9 mouse cellular contexts compared by ENCODE assay signal in the genomic region with DNA sequence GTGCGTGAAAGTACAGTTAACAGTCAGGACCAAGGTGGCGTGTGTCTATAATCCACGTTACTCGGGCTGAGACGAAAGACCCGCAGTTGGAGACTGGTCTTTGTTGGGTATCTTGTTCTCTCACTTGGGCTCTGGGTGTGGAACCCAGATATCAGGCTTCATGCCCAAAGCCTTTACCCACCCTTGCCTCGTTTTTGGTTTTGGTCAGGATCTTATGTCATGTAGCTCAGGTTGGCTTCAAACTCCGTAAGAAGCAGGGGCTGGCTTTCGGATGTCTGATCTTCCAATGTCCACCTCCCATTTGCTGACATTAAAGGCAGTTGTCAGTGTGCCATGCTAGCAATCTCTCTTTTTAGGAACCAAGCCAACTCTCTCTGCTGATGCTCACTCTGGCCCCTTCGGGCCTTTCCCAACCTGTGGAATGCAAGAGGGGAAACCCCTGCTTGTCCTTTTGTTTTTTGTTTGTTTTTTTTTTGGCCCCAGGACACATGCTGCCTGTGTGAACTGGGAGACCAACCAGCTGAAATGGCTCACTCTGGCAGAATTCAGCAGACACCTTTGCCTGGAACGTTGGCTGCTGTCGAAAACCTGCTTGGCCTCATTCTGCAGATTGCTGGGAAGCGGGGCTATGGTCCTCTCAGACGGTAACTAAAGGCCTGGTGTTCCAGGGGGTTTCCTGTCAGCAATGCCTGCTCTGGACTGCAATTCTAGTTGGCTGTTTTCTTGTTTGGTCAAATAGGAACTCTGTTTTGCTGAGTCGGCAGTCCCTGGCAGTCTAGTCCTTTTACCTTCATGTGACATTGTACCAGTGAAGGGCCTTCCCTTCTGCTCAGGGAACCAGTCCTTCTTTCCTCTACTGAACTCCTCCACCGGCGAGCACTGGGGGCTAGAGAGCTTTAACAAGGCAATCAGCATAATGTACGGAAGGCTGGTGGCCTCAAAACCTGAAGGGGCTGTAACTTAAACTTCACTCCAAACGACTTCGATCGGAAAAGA. TPM values are rescaled to one million over a fixed set of nuclear protein-coding genes. Genes with fewer than 3 reads are reported as not detected.
A peak's percentile ranks its signal among the peaks of the same experiment; 100 is the strongest.
DNase-seq lines count a peak whose midpoint lies in the region; ATAC-seq lines count a peak whose summit lies in the region.
"Had no signal": no experiment of that assay in that cellular context is flagged by ENCODE, and none has a peak within 500 bp of the region (broad histone marks: within the 10 kb centered on the region; RNA-seq: fewer than 3 reads in every experiment).

No protein-coding gene starts in this region.

- no peak for ATAC-seq in limb, embryonic 12.5 days (ENCODE audit: insufficient number of reproducible peaks, insufficient read depth, low FRiP score, low TSS enrichment, low read depth)
- no peak for ATAC-seq in hindbrain, embryonic 14.5 days (ENCODE audit: low FRiP score)
- no peak for ATAC-seq in neural tube, embryonic 12.5 days (ENCODE audit: low FRiP score, low read depth)

- H3K4me1 ChIP-seq in limb, embryonic 12.5 days (replicated peaks) = peaks cover 29% of the 10 kb centered on the region
- H3K4me1 ChIP-seq in limb, embryonic 10.5 days = peaks cover 22% of the 10 kb centered on the region
- H3K4me1 ChIP-seq in brown adipose tissue, adult 24 weeks (ENCODE audit: control insufficient read depth, insufficient read depth, insufficient read length, low read length) = peaks cover 9% of the 10 kb centered on the region
- peaks cover 50% of the 10 kb centered on the region for H3K4me1 ChIP-seq in hindbrain, embryonic 14.5 days (replicated peaks; ENCODE audit: control insufficient read depth, insufficient read depth, low read length)
- H3K4me1 ChIP-seq in neural tube, embryonic 12.5 days = peaks cover 45% of the 10 kb centered on the region

- 67% methylated on average over 21 of the region's 21 CpGs for WGBS in limb, embryonic 12.5 days
- 74% methylated on average over 21 of the region's 21 CpGs for WGBS in limb, embryonic 10.5 days
- 55% methylated on average over 21 of the region's 21 CpGs for WGBS in hindbrain, embryonic 14.5 days
- 73% methylated on average over 21 of the region's 21 CpGs for WGBS in neural tube, embryonic 12.5 days

- H3K27me3 ChIP-seq in limb, embryonic 12.5 days = no peaks in the 10 kb centered on the region
- no peaks in the 10 kb centered on the region for H3K27me3 ChIP-seq in limb, embryonic 10.5 days (ENCODE audit: low read depth, poor library complexity, severe bottlenecking)
- H3K27me3 ChIP-seq in hindbrain, embryonic 14.5 days (ENCODE audit: control insufficient read depth, insufficient read depth, low read length) = no peaks in the 10 kb centered on the region
- no peaks in the 10 kb centered on the region for H3K27me3 ChIP-seq in neural tube, embryonic 12.5 days (replicated peaks)

- H3K36me3 ChIP-seq in limb, embryonic 12.5 days = no peaks in the 10 kb centered on the region
- no peaks in the 10 kb centered on the region for H3K36me3 ChIP-seq in limb, embryonic 10.5 days
- no peaks in the 10 kb centered on the region for H3K36me3 ChIP-seq in hindbrain, embryonic 14.5 days (replicated peaks; ENCODE audit: control insufficient read depth, insufficient read depth)
- H3K36me3 ChIP-seq in neural tube, embryonic 12.5 days = no peaks in the 10 kb centered on the region

- no peak for DNase-seq in limb, embryonic 10.5 days (ENCODE audit: low spot score)
- no peak for DNase-seq in hindbrain, embryonic 14.5 days (ENCODE audit: low spot score)
- no peak for DNase-seq in layer of hippocampus, adult 11-12 months (ENCODE audit: low spot score)
- no peak for DNase-seq in right cerebral cortex, postnatal 4 days
- DNase-seq in adrenal gland, adult 18-20 months (ENCODE audit: low spot score in 2 of 2) = no peak

- no peak overlapping the region for H3K4me3 ChIP-seq in limb, embryonic 12.5 days (replicated peaks)
- H3K4me3 ChIP-seq in limb, embryonic 10.5 days = no peak overlapping the region
- no peak overlapping the region for H3K4me3 ChIP-seq in brown adipose tissue, adult 24 weeks (ENCODE audit: insufficient read depth, low read depth, low read length)
- H3K4me3 ChIP-seq in hindbrain, embryonic 14.5 days (replicated peaks; ENCODE audit: low read length) = no peak overlapping the region
- no peak overlapping the region for H3K4me3 ChIP-seq in neural tube, embryonic 12.5 days

- H3K4me2 ChIP-seq in limb, embryonic 12.5 days = peak overlapping the region; percentile 18; the same call in 1 of the 2 replicates
- H3K4me2 ChIP-seq in hindbrain, embryonic 14.5 days (replicated peaks) = peak overlapping the region; percentile 47
- H3K4me2 ChIP-seq in neural tube, embryonic 12.5 days (replicated peaks) = peak overlapping the region; percentile 54

- H3K27ac ChIP-seq in limb, embryonic 12.5 days = peak overlapping the region; percentile 82
- H3K27ac ChIP-seq in limb, embryonic 10.5 days = no peak overlapping the region
- peak overlapping the region; percentile 43; the same call in 1 of the 2 replicates for H3K27ac ChIP-seq in brown adipose tissue, adult 24 weeks (replicated peaks; ENCODE audit: low read depth, low read length)
- peak overlapping the region; percentile 92 for H3K27ac ChIP-seq in hindbrain, embryonic 14.5 days
- peak overlapping the region; percentile 82 for H3K27ac ChIP-seq in neural tube, embryonic 12.5 days
- H3K27ac ChIP-seq: macrophage had no signal

- H3K9me3 ChIP-seq in limb, embryonic 12.5 days = no peaks in the 10 kb centered on the region
- H3K9me3 ChIP-seq in limb, embryonic 10.5 days (replicated peaks) = no peaks in the 10 kb centered on the region
- no peaks in the 10 kb centered on the region for H3K9me3 ChIP-seq in hindbrain, embryonic 14.5 days (ENCODE audit: control insufficient read depth, low read length)
- H3K9me3 ChIP-seq in neural tube, embryonic 12.5 days = no peaks in the 10 kb centered on the region

- no peak overlapping the region for H3K9ac ChIP-seq in limb, embryonic 12.5 days (replicated peaks)
- peak overlapping the region; percentile 52 for H3K9ac ChIP-seq in hindbrain, embryonic 14.5 days
- H3K9ac ChIP-seq in neural tube, embryonic 12.5 days = no peak overlapping the region

RNA-seq across cellular contexts. Expression of a gene that starts 23.6 kb away (rescaled TPM):
- 1,314 and 1,328 TPM in 2 replicates for polyA plus RNA-seq in limb, embryonic 12.5 days (2016; fragmentation: Nextera tagmentation; extraction: Ambion mirVana)
- polyA plus RNA-seq in limb, embryonic 10.5 days (2016; fragmentation: Nextera tagmentation; extraction: Ambion mirVana) = 1,294 and 1,475 TPM in 2 replicates
- 125 and 132 TPM in 2 replicates for polyA plus RNA-seq in brown adipose tissue, adult 24 weeks (2012; ENCODE audit: insufficient read depth, insufficient read length, missing spikeins)
- 14,408 and 15,410 TPM in 2 replicates for polyA plus RNA-seq in hindbrain, embryonic 14.5 days (2014; fragmentation: Nextera tagmentation; extraction: Ambion mirVana)
- polyA plus RNA-seq in neural tube, embryonic 12.5 days (2016; fragmentation: Nextera tagmentation; extraction: Ambion mirVana) = 10,701 and 10,796 TPM in 2 replicates
- 100 to 1,000 TPM in 1 of 2 experiments, 10 to 100 TPM in 1; 74.3 to 169 TPM for total RNA-seq in adrenal gland, adult 18-20 months (2021)

RNA-seq across cellular contexts. Expression of a gene that starts 23.7 kb away (rescaled TPM):
- not detected in 2 replicates for polyA plus RNA-seq in limb, embryonic 12.5 days (2016; fragmentation: Nextera tagmentation; extraction: Ambion mirVana)
- polyA plus RNA-seq in limb, embryonic 10.5 days (2016; fragmentation: Nextera tagmentation; extraction: Ambion mirVana) = not detected in 2 replicates
- polyA plus RNA-seq in brown adipose tissue, adult 24 weeks (2012; ENCODE audit: insufficient read depth, insufficient read length, missing spikeins) = not detected in 2 replicates
- polyA plus RNA-seq in hindbrain, embryonic 14.5 days (2014; fragmentation: Nextera tagmentation; extraction: Ambion mirVana) = not detected in 2 replicates
- not detected in 2 replicates for polyA plus RNA-seq in neural tube, embryonic 12.5 days (2016; fragmentation: Nextera tagmentation; extraction: Ambion mirVana)
- total RNA-seq in adrenal gland, adult 18-20 months (2021) = not detected

RNA-seq across cellular contexts. Expression of a gene that starts 42.7 kb away (rescaled TPM):
- 1,691 and 1,695 TPM in 2 replicates for polyA plus RNA-seq in limb, embryonic 12.5 days (2016; fragmentation: Nextera tagmentation; extraction: Ambion mirVana)
- polyA plus RNA-seq in limb, embryonic 10.5 days (2016; fragmentation: Nextera tagmentation; extraction: Ambion mirVana) = 2,301 and 2,452 TPM in 2 replicates
- polyA plus RNA-seq in brown adipose tissue, adult 24 weeks (2012; ENCODE audit: insufficient read depth, insufficient read length, missing spikeins) = 520 and 550 TPM in 2 replicates
- 1,223 and 1,455 TPM in 2 replicates for polyA plus RNA-seq in hindbrain, embryonic 14.5 days (2014; fragmentation: Nextera tagmentation; extraction: Ambion mirVana)
- 1,299 and 1,329 TPM in 2 replicates for polyA plus RNA-seq in neural tube, embryonic 12.5 days (2016; fragmentation: Nextera tagmentation; extraction: Ambion mirVana)
- 100 to 1,000 TPM; 193 to 255 TPM for total RNA-seq in adrenal gland, adult 18-20 months (2021)

RNA-seq across cellular contexts. Expression of a gene that starts 52.6 kb away (rescaled TPM):
- 128 and 135 TPM in 2 replicates for polyA plus RNA-seq in limb, embryonic 12.5 days (2016; fragmentation: Nextera tagmentation; extraction: Ambion mirVana)
- polyA plus RNA-seq in limb, embryonic 10.5 days (2016; fragmentation: Nextera tagmentation; extraction: Ambion mirVana) = 133 and 138 TPM in 2 replicates
- polyA plus RNA-seq in brown adipose tissue, adult 24 weeks (2012; ENCODE audit: insufficient read depth, insufficient read length, missing spikeins) = 10.3 and 28.1 TPM in 2 replicates
- polyA plus RNA-seq in hindbrain, embryonic 14.5 days (2014; fragmentation: Nextera tagmentation; extraction: Ambion mirVana) = 21.7 and 24.2 TPM in 2 replicates
- 62.0 and 64.6 TPM in 2 replicates for polyA plus RNA-seq in neural tube, embryonic 12.5 days (2016; fragmentation: Nextera tagmentation; extraction: Ambion mirVana)
- 100 to 1,000 TPM; 235 to 284 TPM for total RNA-seq in adrenal gland, adult 18-20 months (2021)

RNA-seq across cellular contexts. Expression of a gene that starts 59.0 kb away (rescaled TPM):
- 23.4 and 24.1 TPM in 2 replicates for polyA plus RNA-seq in limb, embryonic 12.5 days (2016; fragmentation: Nextera tagmentation; extraction: Ambion mirVana)
- polyA plus RNA-seq in limb, embryonic 10.5 days (2016; fragmentation: Nextera tagmentation; extraction: Ambion mirVana) = 23.9 and 28.3 TPM in 2 replicates
- polyA plus RNA-seq in brown adipose tissue, adult 24 weeks (2012; ENCODE audit: insufficient read depth, insufficient read length, missing spikeins) = 6.0 and 6.3 TPM in 2 replicates
- 6.4 and 8.1 TPM in 2 replicates for polyA plus RNA-seq in hindbrain, embryonic 14.5 days (2014; fragmentation: Nextera tagmentation; extraction: Ambion mirVana)
- polyA plus RNA-seq in neural tube, embryonic 12.5 days (2016; fragmentation: Nextera tagmentation; extraction: Ambion mirVana) = 35.9 and 40.0 TPM in 2 replicates
- 10 to 100 TPM; 12.1 to 14.0 TPM for total RNA-seq in adrenal gland, adult 18-20 months (2021)
